Mouse (Mus musculus): ENCODE measurements around the gene Max. TPM values are rescaled to one million over a fixed set of nuclear protein-coding genes. Genes with fewer than 3 reads are reported as not detected.

The Max gene
- total RNA-seq, 2 experiments from 2014 or later, result 125 to 130 TPM

GRCm38 (mm10) chr12:76926338-76926945, 35.6 kb downstream of the Max start:
- ATAC-seq (ENCODE audit: poor library complexity, severe bottlenecking), result no peak

DNA sequence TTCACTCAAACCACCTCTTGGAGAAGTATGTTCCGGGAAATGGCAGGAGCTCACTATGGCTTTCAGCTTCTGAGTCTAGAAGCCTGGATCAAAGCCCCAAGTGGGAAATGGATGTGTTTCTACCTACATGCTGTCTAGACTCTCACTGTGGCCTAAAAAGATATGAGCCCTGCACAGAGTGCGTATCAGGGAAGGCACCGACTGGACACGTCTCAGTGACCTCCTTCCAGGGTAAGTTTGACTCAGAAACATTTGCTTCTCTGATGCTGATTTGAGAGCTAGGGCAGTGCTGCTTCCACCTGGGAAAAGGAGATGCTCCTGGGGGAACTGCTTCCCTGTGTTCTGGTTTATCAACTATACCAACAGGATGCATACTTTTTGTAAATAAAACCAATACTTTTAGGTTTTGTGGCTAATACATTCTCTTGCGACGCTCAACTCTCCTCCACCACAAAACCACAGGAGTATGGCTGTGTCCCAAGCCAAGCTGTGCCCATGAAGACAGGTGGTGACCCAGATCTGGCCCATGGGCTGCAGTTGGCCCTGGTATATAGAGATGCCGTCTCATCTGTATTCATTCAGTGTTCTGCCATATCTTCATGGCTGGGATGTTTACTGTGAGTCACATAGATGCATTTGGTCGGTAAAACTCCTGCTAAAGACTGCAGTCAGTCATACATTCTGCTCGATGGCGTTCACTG, 36.9 kb downstream of the Max start:
- no peak for ATAC-seq (ENCODE audit: poor library complexity, severe bottlenecking)

GRCm38 (mm10) chr12:76923118-76923517, 38.9 kb downstream of the Max start:
- peak; percentile 10; the same call in 1 of the 2 replicates for ATAC-seq (ENCODE audit: poor library complexity, severe bottlenecking)

GRCm38 (mm10) chr12:76920990-76921389, 41.0 kb downstream of the Max start:
- no peak for ATAC-seq (ENCODE audit: poor library complexity, severe bottlenecking)

- no peak for ATAC-seq (ENCODE audit: poor library complexity, severe bottlenecking)
These were observed 41.6 kb downstream of the Max start for GRCm38 (mm10) chr12:76920398-76920797.

- ATAC-seq (ENCODE audit: poor library complexity, severe bottlenecking), result no peak
These were observed 43.1 kb downstream of the Max start for GRCm38 (mm10) chr12:76918855-76919254.

- ATAC-seq (ENCODE audit: poor library complexity, severe bottlenecking), result no peak
These were observed 43.9 kb downstream of the Max start for GRCm38 (mm10) chr12:76918113-76918512.

GRCm38 (mm10) chr12:76916163-76916562, 45.8 kb downstream of the Max start:
- ATAC-seq (ENCODE audit: poor library complexity, severe bottlenecking), result no peak

- no peak for ATAC-seq (ENCODE audit: poor library complexity, severe bottlenecking)
These were observed 49.8 kb downstream of the Max start for GRCm38 (mm10) chr12:76912193-76912592.

- no peak for ATAC-seq (ENCODE audit: poor library complexity, severe bottlenecking)
These were observed 50.8 kb downstream of the Max start for GRCm38 (mm10) chr12:76911171-76911726.

GRCm38 (mm10) chr12:76910258-76910940, 51.6 kb downstream of the Max start:
- ATAC-seq (ENCODE audit: poor library complexity, severe bottlenecking), result no peak

GRCm38 (mm10) chr12:76909218-76909617, 52.8 kb downstream of the Max start:
- ATAC-seq (ENCODE audit: poor library complexity, severe bottlenecking), result peak; percentile 28

DNA sequence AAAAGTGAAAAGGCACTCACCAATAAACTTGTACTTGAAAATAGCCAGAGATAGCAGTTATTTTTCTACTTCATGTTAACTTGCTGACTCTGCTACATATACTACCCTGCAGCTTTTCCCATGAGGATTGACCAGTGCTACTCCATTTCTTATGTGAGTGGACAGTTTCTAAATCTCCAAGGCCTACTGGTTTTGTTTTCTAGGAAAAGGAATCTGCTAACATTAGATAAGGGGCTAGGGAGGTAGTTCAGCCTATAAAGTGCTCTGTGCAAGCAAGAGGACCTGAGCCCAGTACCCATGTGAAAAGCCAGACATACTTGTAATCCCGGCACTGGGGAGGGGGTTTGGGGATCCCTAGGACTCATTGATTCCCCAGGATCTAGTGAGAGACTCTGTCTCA, 55.7 kb downstream of the Max start:
- ATAC-seq (ENCODE audit: poor library complexity, severe bottlenecking), result no peak

- no peak for ATAC-seq (ENCODE audit: poor library complexity, severe bottlenecking)
These were observed 60.3 kb downstream of the Max start for GRCm38 (mm10) chr12:76901508-76902294.

DNA sequence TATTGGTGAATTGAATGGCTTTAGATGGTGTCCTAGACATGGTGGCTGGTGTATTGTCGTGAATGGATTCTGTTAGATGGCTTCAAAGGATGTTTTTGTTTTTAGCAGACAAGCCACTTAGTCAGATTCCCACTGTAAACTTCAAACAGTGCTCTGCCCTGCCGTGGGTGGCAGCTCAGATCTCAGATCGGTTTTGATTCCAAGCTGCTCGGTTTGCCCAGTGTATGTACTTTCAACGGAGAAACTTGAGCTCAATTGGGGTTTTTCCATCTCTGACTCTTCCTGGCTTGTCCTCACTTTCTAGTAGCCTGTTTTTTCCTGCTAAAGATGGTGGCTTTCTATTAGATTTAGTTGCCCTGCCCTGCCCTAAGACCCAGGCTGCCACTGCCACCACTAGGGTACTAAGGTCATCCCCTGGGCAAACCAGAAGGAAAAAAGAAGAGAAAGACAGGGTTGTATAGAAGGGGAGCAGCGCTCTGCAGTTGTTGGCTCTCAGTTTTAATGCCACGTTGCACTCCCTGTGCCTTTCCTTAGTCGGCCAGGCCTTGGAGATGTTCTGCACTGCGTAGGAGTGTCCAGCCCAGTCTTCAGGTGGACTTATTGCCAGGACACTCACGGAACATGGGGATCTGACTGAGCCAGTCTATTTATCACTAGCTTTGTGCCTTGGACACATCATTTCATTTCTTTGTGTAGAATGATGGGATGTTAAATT, 62.6 kb downstream of the Max start:
- no peak for ATAC-seq (ENCODE audit: poor library complexity, severe bottlenecking)

- no peak for ATAC-seq (ENCODE audit: poor library complexity, severe bottlenecking)
These were observed 63.9 kb downstream of the Max start for GRCm38 (mm10) chr12:76898141-76898540.

DNA sequence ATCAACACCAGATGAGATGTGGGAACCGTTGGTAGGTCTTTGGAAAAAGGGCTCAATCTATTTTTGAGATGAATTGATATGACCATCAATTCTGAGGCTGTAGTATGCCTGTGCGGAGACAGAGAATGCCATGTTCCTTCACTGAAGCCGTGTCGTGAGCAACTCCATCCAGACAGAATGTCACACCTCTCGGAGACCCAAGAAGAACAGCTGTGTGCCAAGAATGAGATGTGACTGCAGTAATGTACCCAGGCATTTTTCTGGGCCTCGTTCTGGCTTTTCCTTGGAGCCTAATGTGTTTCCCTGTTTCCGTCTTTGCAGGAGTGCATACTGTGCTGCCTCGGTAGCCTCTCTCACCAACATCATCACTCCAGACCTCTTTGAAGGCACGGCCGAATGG, 65.0 kb downstream of the Max start:
- ATAC-seq (ENCODE audit: poor library complexity, severe bottlenecking), result no peak

GRCm38 (mm10) chr12:76896566-76896965, 65.4 kb downstream of the Max start:
- no peak for ATAC-seq (ENCODE audit: poor library complexity, severe bottlenecking)

DNA sequence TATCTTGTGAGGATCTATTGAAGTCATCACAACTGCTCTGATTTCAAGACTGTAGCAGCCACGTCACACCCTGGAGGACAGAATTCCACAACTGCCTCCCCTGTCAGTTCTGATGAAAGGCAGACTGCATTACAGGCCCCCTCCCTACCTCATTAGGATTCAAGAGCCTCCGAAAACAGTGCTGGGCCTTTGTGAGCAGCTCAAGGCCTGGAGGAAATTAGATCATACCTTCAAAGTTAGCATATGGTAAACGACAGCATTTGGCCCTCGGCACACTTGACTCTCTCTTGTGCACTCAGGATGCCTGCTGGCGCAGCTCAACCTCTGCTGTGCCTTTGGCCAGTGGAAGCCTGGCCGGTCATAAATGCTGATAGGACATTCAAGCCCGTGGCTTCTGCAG, 66.2 kb downstream of the Max start:
- ATAC-seq (ENCODE audit: poor library complexity, severe bottlenecking), result no peak

DNA sequence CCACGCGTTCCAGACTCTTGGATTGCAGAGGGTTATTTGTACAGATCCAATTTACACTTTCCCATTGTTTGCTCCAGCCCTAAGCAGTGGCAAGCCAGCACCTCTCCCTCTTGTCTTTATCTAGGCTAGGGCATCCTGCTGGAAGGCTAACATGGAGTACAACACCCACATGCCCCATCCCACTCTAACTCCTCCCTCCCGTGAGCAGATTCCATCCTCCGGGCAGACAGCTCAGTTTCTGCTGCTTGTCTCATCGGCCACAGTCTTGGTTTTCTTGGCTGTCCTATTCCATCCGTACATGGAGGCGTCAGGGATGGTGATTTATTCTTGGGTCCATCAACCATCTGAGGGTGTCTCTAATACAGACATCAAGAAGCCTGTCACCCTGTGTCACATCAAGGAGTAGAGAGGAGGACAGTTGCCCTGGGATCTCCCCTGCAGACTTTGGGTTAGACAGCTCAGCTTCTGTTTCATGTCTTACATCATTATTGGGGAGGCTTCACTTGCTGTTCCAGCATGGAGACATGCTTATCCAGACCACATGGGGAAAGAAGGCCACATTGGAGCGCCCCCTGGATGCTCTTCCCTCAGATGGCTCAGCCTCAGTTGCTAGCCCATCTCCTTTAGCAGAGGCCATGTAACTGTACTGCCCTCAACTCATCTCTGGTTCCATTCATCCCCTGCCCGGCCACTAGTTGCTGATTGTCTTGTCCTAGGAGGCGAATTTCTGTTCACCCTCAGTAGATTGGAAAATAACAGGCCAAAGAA, 67.0 kb downstream of the Max start:
- ATAC-seq (ENCODE audit: poor library complexity, severe bottlenecking), result no peak
